ENCODE assay signal across 27 mouse cellular contexts in genomic region chr11:5324296-5324695, GRCm38 (mm10).
DNase-seq lines count a peak whose midpoint lies in the region; ATAC-seq lines count a peak whose summit lies in the region.
"Had no signal": no experiment of that assay in that cellular context is flagged by ENCODE, and none has a peak within 500 bp of the region (broad histone marks: within the 10 kb centered on the region; RNA-seq: fewer than 3 reads in every experiment).

No protein-coding gene starts in this region.

- no peaks in the 10 kb centered on the region for H3K9me3 ChIP-seq in hindbrain, embryonic 11.5 days (ENCODE audit: control insufficient read depth, low read length)
- H3K9me3 ChIP-seq in hindbrain, embryonic 13.5 days, result no peaks in the 10 kb centered on the region
- no peaks in the 10 kb centered on the region for H3K9me3 ChIP-seq in midbrain, embryonic 14.5 days (ENCODE audit: control insufficient read depth, low read length)
- H3K9me3 ChIP-seq in midbrain, embryonic 10.5 days (replicated peaks), result no peaks in the 10 kb centered on the region
- H3K9me3 ChIP-seq: embryonic facial prominence, embryonic 10.5 days; heart, embryonic 15.5 days; kidney, embryonic 15.5 days; liver, embryonic 13.5 days; lung, embryonic 15.5 days; megakaryocyte, embryonic 14.5 days; neural tube, embryonic 12.5 days; stomach, embryonic 15.5 days had no signal

- H3K4me3 ChIP-seq in hindbrain, embryonic 11.5 days (ENCODE audit: low read depth, low read length), result no peak overlapping the region
- no peak overlapping the region for H3K4me3 ChIP-seq in hindbrain, embryonic 13.5 days
- no peak overlapping the region for H3K4me3 ChIP-seq in midbrain, embryonic 14.5 days (replicated peaks; ENCODE audit: low read depth, low read length)
- no peak overlapping the region for H3K4me3 ChIP-seq in midbrain, embryonic 10.5 days
- H3K4me3 ChIP-seq: embryonic facial prominence, embryonic 10.5 days; heart, embryonic 15.5 days; kidney, embryonic 15.5 days; liver, embryonic 13.5 days; lung, embryonic 15.5 days; megakaryocyte, embryonic 14.5 days; neural tube, embryonic 12.5 days; stomach, embryonic 15.5 days had no signal

- peak; percentile 13 to 14 for DNase-seq in cerebellum, postnatal 10 days
- DNase-seq in cerebellum, postnatal 4 days (ENCODE audit: low spot score in 2 of 2), result no peak
- peak; percentile 8 for DNase-seq in hindbrain, embryonic 11.5 days (ENCODE audit: low spot score)
- peak; percentile 37 for DNase-seq in midbrain, embryonic 14.5 days
- no peak for DNase-seq in midbrain, embryonic 10.5 days (ENCODE audit: low spot score)
- peak; percentile 64 for DNase-seq in ZHBTc4 (ENCODE audit: low read depth, low spot score)
- no peak for DNase-seq in testis, postnatal 14 days (ENCODE audit: low spot score)
- DNase-seq: adrenal gland, adult 2 months; cerebellum, adult 2 months; cerebellum, postnatal 36 days; gastrocnemius, postnatal 36 days; heart, postnatal 36 days; kidney, adult 11 months; kidney, postnatal 36 days; layer of hippocampus, adult 9-11 months; liver, embryonic 13.5 days; lung, postnatal 36 days; thymus, adult 18-20 months; thymus, postnatal 4 days had no signal

- no peaks in the 10 kb centered on the region for H3K36me3 ChIP-seq in hindbrain, embryonic 11.5 days (ENCODE audit: control insufficient read depth, insufficient read depth, low read length)
- no peaks in the 10 kb centered on the region for H3K36me3 ChIP-seq in hindbrain, embryonic 13.5 days
- no peaks in the 10 kb centered on the region for H3K36me3 ChIP-seq in midbrain, embryonic 14.5 days (ENCODE audit: control insufficient read depth, insufficient read depth, low read length)
- peaks cover 8% of the 10 kb centered on the region for H3K36me3 ChIP-seq in midbrain, embryonic 10.5 days
- H3K36me3 ChIP-seq: heart, embryonic 15.5 days; kidney, embryonic 15.5 days; liver, embryonic 13.5 days; lung, embryonic 15.5 days; neural tube, embryonic 12.5 days; stomach, embryonic 15.5 days had no signal

- H3K27ac ChIP-seq in hindbrain, embryonic 11.5 days (ENCODE audit: low read depth, low read length), result no peak overlapping the region
- no peak overlapping the region for H3K27ac ChIP-seq in hindbrain, embryonic 13.5 days
- no peak overlapping the region for H3K27ac ChIP-seq in midbrain, embryonic 14.5 days (replicated peaks; ENCODE audit: low read depth, low read length)
- H3K27ac ChIP-seq in midbrain, embryonic 10.5 days (replicated peaks), result no peak overlapping the region
- H3K27ac ChIP-seq: embryonic facial prominence, embryonic 10.5 days; heart, embryonic 15.5 days; kidney, embryonic 15.5 days; liver, embryonic 13.5 days; lung, embryonic 15.5 days; neural tube, embryonic 12.5 days; stomach, embryonic 15.5 days had no signal

- H3K9ac ChIP-seq in hindbrain, embryonic 11.5 days (ENCODE audit: low read depth, low read length), result no peak overlapping the region
- no peak overlapping the region for H3K9ac ChIP-seq in hindbrain, embryonic 13.5 days
- H3K9ac ChIP-seq in midbrain, embryonic 14.5 days (replicated peaks; ENCODE audit: low read length), result no peak overlapping the region
- H3K9ac ChIP-seq: heart, embryonic 15.5 days; kidney, embryonic 15.5 days; liver, embryonic 13.5 days; lung, embryonic 15.5 days; neural tube, embryonic 12.5 days; stomach, embryonic 15.5 days had no signal

- 38% methylated on average over 2 of the region's 2 CpGs for WGBS in hindbrain, embryonic 11.5 days
- 31% methylated on average over 2 of the region's 2 CpGs for WGBS in hindbrain, embryonic 13.5 days
- 9% methylated on average over 2 of the region's 2 CpGs for WGBS in midbrain, embryonic 14.5 days
- 19% methylated on average over 2 of the region's 2 CpGs for WGBS in midbrain, embryonic 10.5 days

- ATAC-seq in hindbrain, embryonic 11.5 days (ENCODE audit: low FRiP score), result no peak
- ATAC-seq in hindbrain, embryonic 13.5 days (ENCODE audit: low FRiP score), result no peak
- ATAC-seq in midbrain, embryonic 14.5 days (ENCODE audit: low FRiP score, low TSS enrichment), result no peak

- H3K4me1 ChIP-seq in hindbrain, embryonic 11.5 days (replicated peaks; ENCODE audit: control insufficient read depth, insufficient read depth, low read length), result no peaks in the 10 kb centered on the region
- no peaks in the 10 kb centered on the region for H3K4me1 ChIP-seq in hindbrain, embryonic 13.5 days (replicated peaks)
- no peaks in the 10 kb centered on the region for H3K4me1 ChIP-seq in midbrain, embryonic 14.5 days (ENCODE audit: control insufficient read depth, insufficient read depth, low read length)
- H3K4me1 ChIP-seq in midbrain, embryonic 10.5 days, result peaks cover 59% of the 10 kb centered on the region
- H3K4me1 ChIP-seq: heart, embryonic 15.5 days; liver, embryonic 13.5 days; lung, embryonic 15.5 days; megakaryocyte, embryonic 14.5 days; neural tube, embryonic 12.5 days; stomach, embryonic 15.5 days had no signal

- H3K4me2 ChIP-seq in hindbrain, embryonic 11.5 days (replicated peaks; ENCODE audit: low read depth, low read length), result no peak overlapping the region
- H3K4me2 ChIP-seq in hindbrain, embryonic 13.5 days, result no peak overlapping the region
- H3K4me2 ChIP-seq in midbrain, embryonic 14.5 days (ENCODE audit: low read length), result no peak overlapping the region
- H3K4me2 ChIP-seq: heart, embryonic 15.5 days; kidney, embryonic 15.5 days; liver, embryonic 13.5 days; lung, embryonic 15.5 days; neural tube, embryonic 12.5 days; stomach, embryonic 15.5 days had no signal

- no peaks in the 10 kb centered on the region for H3K27me3 ChIP-seq in hindbrain, embryonic 11.5 days (ENCODE audit: control insufficient read depth, insufficient read depth, low read length)
- no peaks in the 10 kb centered on the region for H3K27me3 ChIP-seq in hindbrain, embryonic 13.5 days
- H3K27me3 ChIP-seq in midbrain, embryonic 14.5 days (ENCODE audit: control insufficient read depth, insufficient read depth, low read length), result no peaks in the 10 kb centered on the region
- H3K27me3 ChIP-seq in midbrain, embryonic 10.5 days (ENCODE audit: low read depth, poor library complexity, severe bottlenecking), result no peaks in the 10 kb centered on the region
- H3K27me3 ChIP-seq: heart, embryonic 15.5 days; kidney, embryonic 15.5 days; liver, embryonic 13.5 days; lung, embryonic 15.5 days; neural tube, embryonic 12.5 days; stomach, embryonic 15.5 days had no signal

Comparison
In these comparisons a context has a peak if more than half of its experiments do, and no peak if none do; other contexts are left out.
1. DNase-seq: peak in cerebellum, postnatal 10 days (2 of 2), hindbrain, embryonic 11.5 days (single experiment), midbrain, embryonic 14.5 days (single experiment) and ZHBTc4 (single experiment); none in cerebellum, postnatal 4 days (0 of 2), midbrain, embryonic 10.5 days (single experiment) and testis, postnatal 14 days (single experiment).